Mouse (Mus musculus) limb, embryonic 15.5 days (tissue): ENCODE results near the gene Ctnnbl1. TPM values are rescaled to one million over a fixed set of nuclear protein-coding genes. Genes with fewer than 3 reads are reported as not detected.

Experiments used
- ATAC-seq: fragments of 200-750 bp; cut with Nextera tagmentation; 2 replicates; pipeline ENCODE4 v1.8.0; 2017; ENCODE audit warnings: low read depth, moderate TSS enrichment; ENCODE audit not compliant: insufficient number of reproducible peaks, low FRiP score, low TSS enrichment
- H3K27ac ChIP-seq: fragments of 300-500 bp; sonication (generic); 2 replicates; pipeline ENCODE4 v1.5.1; 2015; ENCODE audit warnings: moderate library complexity, mild to moderate bottlenecking, inconsistent platforms
- H3K27me3 ChIP-seq: fragments of 300-500 bp; sonication (generic); 2 replicates; pipeline ENCODE4 v1.6.1; 2015; ENCODE audit warnings: inconsistent platforms
- H3K36me3 ChIP-seq: fragments of 300-500 bp; sonication (generic); 2 replicates; pipeline ENCODE4 v1.6.1; 2015; ENCODE audit warnings: inconsistent platforms
- H3K4me1 ChIP-seq: fragments of 300-500 bp; sonication (generic); 2 replicates; pipeline ENCODE4 v1.6.1; 2015; ENCODE audit warnings: inconsistent platforms
- H3K4me2 ChIP-seq: fragments of 300-500 bp; sonication (generic); 2 replicates; pipeline ENCODE4 v1.6.1; 2015; ENCODE audit warnings: mild to moderate bottlenecking, inconsistent platforms
- H3K4me3 ChIP-seq: fragments of 300-500 bp; sonication (generic); 2 replicates; pipeline ENCODE4 v1.5.1; 2015; ENCODE audit warnings: mild to moderate bottlenecking, inconsistent platforms
- H3K9ac ChIP-seq: fragments of 300-500 bp; sonication (generic); 2 replicates; pipeline ENCODE4 v1.6.1; 2015; ENCODE audit warnings: inconsistent platforms
- H3K9me3 ChIP-seq: fragments of 300-500 bp; sonication (generic); 2 replicates; pipeline ENCODE4 v1.6.1; 2016; ENCODE audit warnings: inconsistent platforms
- WGBS: fragments of 180-500 bp; shearing (Covaris S2); methylation state at CpG from one replicate; pipeline ENCODE4 v1.1.7; 2015; 5-methylcytosine and 5-hydroxymethylcytosine counted together
- polyA plus RNA-seq: library from polyadenylated mRNA; unstranded; fragments of >200 nt; fragmentation: Nextera tagmentation; extraction: Ambion mirVana; gene quantifications from 2 replicates; pipeline ENCODE4 v1.2.1, GENCODE M21; 2015

The Ctnnbl1 gene
- polyA plus RNA-seq, 1 experiment from 2014 or later = 51.0 TPM

DNA sequence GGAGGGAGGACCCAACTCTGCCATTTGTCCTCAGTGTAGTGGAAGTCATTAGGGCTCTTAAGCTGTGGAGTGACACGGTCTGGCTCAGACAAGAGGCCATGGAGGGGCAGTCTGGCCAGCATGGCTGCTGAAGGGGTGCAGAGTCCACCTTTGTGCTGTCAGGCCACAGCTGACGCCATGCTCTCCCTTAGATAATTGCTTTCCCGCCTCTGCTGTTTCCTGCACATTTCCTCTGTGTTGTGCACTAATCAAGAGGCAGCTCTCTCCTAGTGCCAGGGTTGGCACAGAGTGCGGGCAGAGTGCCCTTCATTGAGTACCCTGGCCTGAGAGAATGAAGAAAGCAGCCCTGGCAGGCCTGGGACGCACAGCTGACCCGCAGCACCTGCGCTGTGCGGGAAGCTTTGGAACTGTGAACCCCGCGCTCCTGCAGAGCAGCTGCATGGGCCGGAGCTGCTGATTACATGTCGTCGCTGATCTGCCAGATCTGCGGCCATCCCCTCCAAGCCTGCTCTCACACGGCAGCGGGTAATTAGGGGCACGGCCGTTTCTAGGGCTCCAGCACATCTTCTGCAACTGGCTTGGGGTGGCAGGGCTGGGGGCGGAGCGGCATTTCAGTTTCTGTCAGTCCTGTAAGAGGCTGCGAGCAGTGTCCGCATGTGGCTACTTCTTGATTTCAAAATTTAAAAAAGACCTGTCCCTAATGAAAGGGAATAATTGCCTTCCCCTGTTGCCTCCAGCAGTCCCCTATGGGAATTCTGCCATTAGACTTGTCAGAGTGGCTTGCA lies 14.6 kb downstream of the Ctnnbl1 start:
- Histone ChIP-seq H3K9me3 (no peaks in the 10 kb centered on the region), H3K36me3 (0 out of 2 replicates have a peak, but pooled peaks cover 6% of the 10 kb centered on the region), H3K4me2 (no peak overlapping the region), H3K4me3 (no peak overlapping the region), H3K4me1 (peaks cover 24% of the 10 kb centered on the region), H3K27ac (no peak overlapping the region), H3K27me3 (no peaks in the 10 kb centered on the region), H3K9ac (no peak overlapping the region)
- peak; percentile 44; the same call in 1 of the 2 replicates for ATAC-seq
- WGBS = 49% methylated on average over 22 of the region's 22 CpGs

DNA sequence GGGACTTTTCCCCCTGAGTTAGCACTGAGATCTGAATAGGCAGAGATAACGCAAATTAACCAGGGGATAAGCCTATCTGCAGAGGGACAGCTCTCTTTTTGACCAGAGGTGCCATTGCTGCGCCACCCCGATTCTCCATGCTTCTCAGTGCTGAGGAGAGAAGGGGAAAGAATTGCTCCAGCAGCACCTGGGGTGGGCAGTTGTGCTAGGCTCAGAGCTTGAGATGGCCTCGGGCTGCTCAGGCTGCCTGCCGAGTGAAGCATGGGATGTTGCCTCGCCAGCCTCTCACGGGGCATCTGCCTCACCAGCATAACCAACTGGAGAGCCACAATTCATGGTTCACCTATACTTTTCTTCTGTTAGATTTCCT lies 15.2 kb downstream of the Ctnnbl1 start:
- no peak overlapping the region for H3K4me3 ChIP-seq
- 0 out of 2 replicates have a peak, but pooled peaks cover 6% of the 10 kb centered on the region for H3K36me3 ChIP-seq
- no peaks in the 10 kb centered on the region for H3K27me3 ChIP-seq
- no peak overlapping the region for H3K4me2 ChIP-seq
- ATAC-seq = no peak
- 79% methylated on average over 7 of the region's 7 CpGs for WGBS
- H3K27ac ChIP-seq = no peak overlapping the region
- no peak overlapping the region for H3K9ac ChIP-seq
- no peaks in the 10 kb centered on the region for H3K9me3 ChIP-seq
- peaks cover 24% of the 10 kb centered on the region for H3K4me1 ChIP-seq

DNA sequence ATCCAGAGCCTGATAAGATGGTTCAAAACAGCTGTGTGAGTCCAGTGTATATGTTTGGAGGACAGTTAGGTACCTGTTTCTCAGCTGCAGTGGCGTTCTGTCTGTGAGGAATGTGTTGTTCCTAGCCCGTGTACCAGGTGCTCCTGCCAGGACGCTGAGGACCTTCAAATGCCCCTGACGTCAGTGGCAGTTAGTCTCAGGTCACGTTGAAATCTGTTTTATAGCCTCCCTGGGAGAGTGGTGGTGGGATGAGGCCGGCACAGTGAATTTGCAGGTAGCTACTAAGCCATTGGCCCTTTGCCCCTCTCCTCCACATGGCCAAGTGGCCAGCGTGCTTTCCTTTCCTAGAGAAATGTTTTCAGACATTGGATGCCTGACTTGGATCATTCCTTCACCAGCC lies 18.6 kb downstream of the Ctnnbl1 start:
- H3K36me3 ChIP-seq = no peaks in the 10 kb centered on the region
- no peaks in the 10 kb centered on the region for H3K9me3 ChIP-seq
- 57% methylated on average over 7 of the region's 7 CpGs for WGBS
- H3K4me2 ChIP-seq = no peak overlapping the region
- H3K4me3 ChIP-seq = no peak overlapping the region
- no peak overlapping the region for H3K9ac ChIP-seq
- peaks cover 18% of the 10 kb centered on the region for H3K4me1 ChIP-seq
- no peak for ATAC-seq
- H3K27ac ChIP-seq = no peak overlapping the region
- H3K27me3 ChIP-seq = no peaks in the 10 kb centered on the region

DNA sequence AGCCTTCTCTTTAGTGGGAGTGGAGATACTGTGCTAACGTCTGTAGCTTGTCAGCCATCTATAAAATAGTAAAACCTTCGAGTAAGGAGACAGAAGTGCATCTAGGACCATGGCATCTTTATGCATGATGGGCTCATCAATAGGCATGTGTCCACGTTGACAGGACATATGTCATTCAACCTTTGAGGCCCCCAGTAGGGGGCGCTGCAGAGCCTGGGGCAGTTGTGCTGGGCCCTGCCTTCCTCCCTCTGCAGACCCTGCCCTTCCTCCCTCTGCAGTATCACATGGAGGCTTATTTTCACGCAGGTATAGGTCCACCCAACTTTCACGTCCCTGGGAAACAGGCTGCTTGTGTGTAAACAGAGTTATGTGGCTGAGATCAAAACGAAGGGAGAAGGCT lies 19.0 kb downstream of the Ctnnbl1 start:
- no peaks in the 10 kb centered on the region for H3K27me3 ChIP-seq
- ATAC-seq = no peak
- no peaks in the 10 kb centered on the region for H3K36me3 ChIP-seq
- H3K4me2 ChIP-seq = no peak overlapping the region
- H3K4me3 ChIP-seq = no peak overlapping the region
- H3K9ac ChIP-seq = no peak overlapping the region
- H3K9me3 ChIP-seq = no peaks in the 10 kb centered on the region
- H3K27ac ChIP-seq = no peak overlapping the region
- H3K4me1 ChIP-seq = peaks cover 14% of the 10 kb centered on the region
- WGBS = 72% methylated on average over 7 of the region's 7 CpGs

DNA sequence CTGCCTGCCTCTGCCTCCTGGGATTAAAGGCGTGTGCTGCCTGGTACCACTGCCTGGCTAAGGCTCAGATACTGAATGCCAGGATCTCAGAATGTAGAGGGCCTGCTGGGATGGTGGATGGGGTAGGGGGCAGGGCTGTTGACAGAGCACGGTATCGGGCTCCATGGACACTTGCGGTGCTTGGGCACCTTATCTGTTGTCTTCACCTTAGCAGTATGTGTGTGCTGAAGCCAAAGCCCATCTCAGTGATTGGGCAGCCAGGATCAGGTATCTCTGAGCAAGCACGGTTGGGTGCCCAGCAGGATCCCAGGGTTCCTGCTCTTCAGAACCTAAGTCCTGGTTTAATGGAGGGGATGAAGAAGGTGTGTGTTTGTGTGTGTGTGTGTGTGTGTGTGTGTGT lies 21.2 kb downstream of the Ctnnbl1 start:
- no peak overlapping the region for H3K4me2 ChIP-seq
- H3K9ac ChIP-seq = no peak overlapping the region
- H3K4me1 ChIP-seq = no peaks in the 10 kb centered on the region
- no peak for ATAC-seq
- H3K27me3 ChIP-seq = no peaks in the 10 kb centered on the region
- no peak overlapping the region for H3K4me3 ChIP-seq
- 90% methylated on average over 5 of the region's 5 CpGs for WGBS
- no peaks in the 10 kb centered on the region for H3K9me3 ChIP-seq
- no peak overlapping the region for H3K27ac ChIP-seq
- H3K36me3 ChIP-seq = no peaks in the 10 kb centered on the region

DNA sequence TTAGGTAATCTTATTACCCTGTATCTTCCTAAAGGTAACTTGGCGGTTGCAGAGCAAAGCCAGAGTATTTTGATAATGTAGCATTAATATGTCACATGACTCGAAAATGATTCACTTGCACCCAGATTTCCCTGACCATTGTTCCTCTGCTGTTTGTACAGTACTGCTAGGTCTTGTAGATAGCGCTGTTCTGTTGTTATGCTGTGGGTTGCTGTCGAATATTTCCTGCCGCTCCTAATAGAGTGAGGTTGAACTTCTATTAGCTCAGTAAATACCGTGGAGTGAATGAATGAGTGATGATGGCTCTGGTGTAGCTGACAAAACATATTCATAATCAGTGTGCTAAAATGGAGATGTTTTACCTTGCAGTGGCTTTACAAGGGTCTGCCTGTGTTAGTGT lies 22.5 kb downstream of the Ctnnbl1 start:
- Histone ChIP-seq H3K9ac (no peak overlapping the region), H3K4me1 (no peaks in the 10 kb centered on the region), H3K36me3 (no peaks in the 10 kb centered on the region), H3K27me3 (no peaks in the 10 kb centered on the region), H3K4me2 (no peak overlapping the region), H3K27ac (no peak overlapping the region), H3K4me3 (no peak overlapping the region), H3K9me3 (no peaks in the 10 kb centered on the region)
- ATAC-seq = no peak
- WGBS = 90% methylated on average over 6 of the region's 6 CpGs

DNA sequence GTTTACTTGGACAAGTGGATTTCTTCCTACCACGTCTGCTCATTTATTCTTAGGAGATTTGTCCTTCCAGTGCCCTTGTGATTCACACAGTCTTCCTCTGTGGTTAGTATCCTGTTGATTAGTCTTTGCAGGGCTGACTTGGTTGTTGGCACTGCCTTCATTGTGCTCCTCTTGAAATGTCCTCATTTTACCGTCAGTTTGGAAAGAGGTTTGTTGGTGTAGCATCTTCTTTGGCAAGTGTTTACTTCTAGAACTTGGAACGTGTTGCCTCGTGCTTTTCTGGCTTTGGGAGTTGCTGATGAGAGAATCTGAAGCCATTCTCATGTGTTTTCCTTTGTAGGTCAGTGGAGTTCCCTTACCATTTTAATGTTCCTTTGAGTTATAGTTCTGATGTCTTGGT lies 25.7 kb downstream of the Ctnnbl1 start:
- Histone ChIP-seq H3K4me3 (no peak overlapping the region), H3K36me3 (no peaks in the 10 kb centered on the region), H3K9ac (no peak overlapping the region), H3K9me3 (no peaks in the 10 kb centered on the region), H3K4me1 (peaks cover 18% of the 10 kb centered on the region), H3K27ac (no peak overlapping the region), H3K4me2 (no peak overlapping the region), H3K27me3 (no peaks in the 10 kb centered on the region)
- WGBS = 90% methylated on average over 4 of the region's 4 CpGs
- ATAC-seq = no peak

DNA sequence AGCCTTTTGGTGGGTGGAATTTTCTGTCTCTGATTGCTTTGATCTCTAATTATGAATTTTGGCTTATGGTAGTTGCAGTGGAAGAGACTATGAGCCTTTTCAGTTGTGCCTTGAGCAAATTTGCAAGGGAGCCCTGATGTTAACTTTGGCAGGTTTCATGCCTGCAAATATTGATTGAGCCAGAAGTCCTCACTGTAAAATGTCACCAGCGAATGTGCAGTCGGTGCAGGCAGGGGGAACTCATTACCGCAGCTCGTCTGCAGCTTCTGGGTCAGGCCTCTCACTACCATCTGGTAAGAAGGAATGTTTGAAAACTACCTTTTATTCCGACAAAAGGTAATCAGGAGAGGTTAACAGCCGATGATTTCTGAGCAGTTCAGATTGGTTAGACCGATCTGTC lies 29.4 kb downstream of the Ctnnbl1 start:
- Histone ChIP-seq H3K36me3 (no peaks in the 10 kb centered on the region), H3K9me3 (no peaks in the 10 kb centered on the region), H3K27me3 (no peaks in the 10 kb centered on the region), H3K27ac (0 out of 2 replicates have a peak overlapping the region, but pooled peaks have one; percentile 24), H3K4me2 (no peak overlapping the region), H3K4me1 (peaks cover 30% of the 10 kb centered on the region), H3K9ac (no peak overlapping the region), H3K4me3 (no peak overlapping the region)
- WGBS = 35% methylated on average over 7 of the region's 7 CpGs
- no peak for ATAC-seq

DNA sequence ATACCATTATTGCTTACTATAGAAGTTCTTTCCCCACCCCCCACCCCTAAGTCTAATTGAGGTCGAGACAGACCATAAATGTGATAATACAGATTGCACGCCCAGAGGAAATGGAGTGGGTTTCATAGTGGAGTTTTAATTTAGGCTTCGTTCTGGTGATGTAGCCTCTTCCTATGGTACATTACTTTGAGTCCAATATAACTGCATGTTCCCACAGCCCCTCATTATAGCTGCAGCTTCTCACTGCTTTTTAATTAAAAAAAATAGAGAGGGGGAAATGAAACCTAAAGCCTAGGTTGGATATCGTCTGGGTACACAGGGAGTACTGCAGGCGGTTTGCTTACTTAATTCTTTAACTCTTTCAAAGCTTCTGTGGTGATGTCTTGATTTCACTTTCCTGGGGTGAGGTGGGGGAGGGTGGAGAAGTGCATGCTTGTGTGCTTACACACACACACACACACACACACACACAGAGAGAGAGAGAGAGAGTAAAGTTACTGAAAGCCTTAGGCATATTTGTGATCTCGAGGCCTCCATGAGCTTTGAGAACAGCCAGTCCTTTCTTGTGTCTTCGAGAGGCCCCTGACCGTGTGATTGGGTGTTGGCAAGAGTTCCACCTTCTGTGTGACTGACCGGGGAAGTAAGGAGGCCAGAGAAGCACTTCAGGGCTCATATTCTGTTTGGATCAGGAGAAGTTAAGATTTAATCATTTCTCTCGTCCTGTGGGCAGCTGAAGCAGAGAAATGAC lies 31.7 kb downstream of the Ctnnbl1 start:
- no peak overlapping the region for H3K4me3 ChIP-seq
- H3K9me3 ChIP-seq = no peaks in the 10 kb centered on the region
- H3K27ac ChIP-seq = peak overlapping the region; percentile 3; the same call in 1 of the 2 replicates
- H3K4me1 ChIP-seq = peaks cover 30% of the 10 kb centered on the region
- no peak overlapping the region for H3K4me2 ChIP-seq
- whole genome bisulfite sequencing = 21% methylated on average over 10 of the region's 10 CpGs
- no peak for ATAC-seq
- H3K36me3 ChIP-seq = no peaks in the 10 kb centered on the region
- H3K27me3 ChIP-seq = no peaks in the 10 kb centered on the region
- no peak overlapping the region for H3K9ac ChIP-seq

DNA sequence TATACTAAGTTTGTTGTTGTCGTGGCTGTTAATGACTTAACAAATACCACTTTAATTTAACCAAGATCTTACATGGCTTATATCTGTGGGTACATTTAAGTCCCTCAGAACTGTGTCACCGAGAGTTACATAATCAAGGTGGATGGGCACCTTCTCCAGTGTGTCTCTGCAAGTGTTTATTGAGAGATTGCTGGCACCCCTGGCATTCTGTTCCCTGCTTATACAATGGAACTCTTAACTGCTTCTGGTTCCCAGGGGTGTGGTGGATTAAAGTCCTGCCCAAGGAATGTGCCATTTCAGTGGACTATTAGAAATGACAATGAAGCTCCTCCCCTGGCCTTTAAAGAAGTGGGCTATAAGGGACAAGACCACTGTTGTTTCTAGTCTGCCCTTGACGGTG lies 33.6 kb downstream of the Ctnnbl1 start:
- Histone ChIP-seq H3K36me3 (peaks cover 11% of the 10 kb centered on the region), H3K9ac (no peak overlapping the region), H3K27ac (no peak overlapping the region), H3K4me1 (peaks cover 25% of the 10 kb centered on the region), H3K4me3 (no peak overlapping the region), H3K27me3 (no peaks in the 10 kb centered on the region), H3K9me3 (no peaks in the 10 kb centered on the region), H3K4me2 (no peak overlapping the region)
- no peak for ATAC-seq
- WGBS = 64% methylated on average over 3 of the region's 3 CpGs

DNA sequence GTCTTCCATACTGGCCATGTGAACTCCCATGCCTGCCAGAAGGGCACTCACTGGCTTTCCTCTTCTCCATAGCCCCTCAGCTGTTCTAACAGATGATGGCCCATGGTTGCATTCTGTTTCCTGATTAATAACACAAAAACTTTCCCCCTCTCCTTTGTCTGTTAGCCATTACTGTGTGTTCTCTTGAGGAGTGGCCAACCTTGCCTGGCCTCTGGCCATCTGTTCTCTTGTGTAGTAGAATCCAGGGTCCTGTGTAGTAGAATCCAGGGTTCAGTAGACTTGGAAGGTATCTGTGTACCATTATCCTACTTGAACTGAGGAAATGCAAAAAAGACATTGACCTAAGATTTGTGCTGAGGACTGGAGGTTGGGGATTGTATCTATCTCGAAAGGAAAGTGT lies 36.5 kb downstream of the Ctnnbl1 start:
- WGBS = 100% methylated on average over 1 of the region's 1 CpGs
- ATAC-seq = no peak
- Histone ChIP-seq H3K9me3 (no peaks in the 10 kb centered on the region), H3K27ac (no peak overlapping the region), H3K36me3 (peaks cover 12% of the 10 kb centered on the region), H3K4me2 (no peak overlapping the region), H3K9ac (no peak overlapping the region), H3K4me3 (no peak overlapping the region), H3K27me3 (no peaks in the 10 kb centered on the region), H3K4me1 (peaks cover 11% of the 10 kb centered on the region; the same call in 1 of the 2 replicates)

DNA sequence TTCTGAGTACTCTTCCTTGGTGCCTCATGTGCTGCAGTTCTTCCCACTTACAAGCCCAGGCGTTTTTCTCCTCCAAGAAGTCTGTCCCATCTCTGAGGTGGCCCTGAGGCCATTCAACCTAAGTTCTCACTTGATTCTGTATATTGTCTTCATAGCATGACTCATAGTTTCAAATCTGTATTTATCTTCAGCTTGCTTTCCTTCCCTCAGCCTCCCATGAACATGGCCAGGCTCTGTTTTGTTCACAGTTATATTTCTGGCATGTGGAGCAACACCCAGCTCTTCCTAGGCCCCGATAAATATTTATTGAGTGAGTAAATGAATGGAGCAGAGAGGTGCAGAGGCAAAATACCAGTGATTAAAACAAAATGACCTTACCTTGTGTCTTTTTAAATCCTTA lies 38.8 kb downstream of the Ctnnbl1 start:
- Histone ChIP-seq H3K36me3 (peaks cover 24% of the 10 kb centered on the region), H3K27me3 (no peaks in the 10 kb centered on the region), H3K4me1 (0 out of 2 replicates have a peak, but pooled peaks cover 2% of the 10 kb centered on the region), H3K4me2 (no peak overlapping the region), H3K9me3 (no peaks in the 10 kb centered on the region), H3K27ac (no peak overlapping the region), H3K4me3 (no peak overlapping the region), H3K9ac (no peak overlapping the region)
- no peak for ATAC-seq
- 66% methylated on average over 2 of the region's 2 CpGs for WGBS
